Mouse (Mus musculus): ENCODE measurements around the gene Zbtb9.

Zbtb9 gene

GRCm38 (mm10) chr17:26947231-26948100 lies 25.5 kb upstream of the Zbtb9 start:
- DNase-seq (ENCODE audit: low read depth, low spot score), result no peak

DNA sequence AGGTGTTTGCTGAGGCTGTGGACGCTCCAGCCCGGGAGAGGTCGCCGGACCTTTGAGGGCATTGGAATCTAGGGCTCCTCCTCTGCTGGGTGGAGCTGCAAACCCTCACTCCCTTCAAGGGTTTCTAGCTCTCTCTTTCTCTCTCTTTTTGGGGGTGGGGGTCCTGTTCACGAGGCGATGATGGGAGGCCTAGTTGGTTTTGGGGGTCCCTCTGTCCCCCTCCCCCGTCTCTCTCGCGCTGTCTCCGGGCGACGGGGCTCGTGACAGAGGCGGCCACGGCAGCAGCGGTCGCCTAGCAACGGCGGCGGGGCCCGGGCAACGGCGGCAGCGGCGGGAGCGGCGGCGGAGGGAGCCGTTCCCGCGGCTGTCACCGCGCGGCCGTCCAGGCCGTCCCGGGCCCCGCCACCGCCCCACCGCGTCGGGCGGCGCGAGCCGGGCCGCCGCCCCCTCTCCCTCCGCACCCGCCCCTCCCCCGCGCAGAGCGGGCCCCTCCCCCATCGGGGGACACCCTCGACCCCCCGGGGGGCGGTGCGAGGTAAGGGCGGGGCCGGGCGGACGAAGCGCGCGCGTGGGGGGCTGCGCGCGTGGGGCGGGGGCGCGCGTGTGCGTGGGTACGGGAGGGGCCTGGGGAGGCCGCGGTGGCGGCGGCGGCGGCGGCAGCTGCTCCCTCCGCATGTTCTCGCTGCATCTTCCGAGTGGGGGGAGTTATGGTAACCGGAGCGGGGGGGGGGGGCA lies 24.5 kb upstream of the Zbtb9 start:
- DNase-seq (ENCODE audit: low read depth, low spot score), result no peak

DNA sequence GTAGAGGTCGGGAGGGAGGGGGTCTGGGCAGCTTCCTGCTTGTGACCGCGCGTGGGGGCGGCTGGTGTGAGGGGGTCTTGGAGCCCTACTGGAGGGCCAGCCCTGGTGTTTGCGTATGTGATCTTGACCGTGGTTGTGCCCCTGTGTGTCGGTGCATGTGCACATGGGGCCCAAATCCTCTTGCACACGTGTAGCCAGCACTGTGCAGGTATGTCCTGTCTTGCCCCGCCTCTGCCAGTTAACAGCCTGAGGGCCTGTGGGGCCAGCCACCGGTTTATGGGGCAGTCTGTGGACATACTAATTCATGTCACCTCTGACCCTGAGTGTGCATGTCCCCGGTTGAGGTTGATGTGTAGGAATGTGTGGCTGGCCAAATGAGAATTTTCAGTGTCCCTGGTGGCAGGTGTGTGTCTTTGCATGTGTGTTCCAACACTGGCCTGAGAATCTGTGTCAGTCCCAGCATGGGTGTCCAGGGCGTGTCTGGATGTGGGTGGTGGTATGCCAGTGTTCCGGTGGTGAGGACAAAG lies 23.9 kb upstream of the Zbtb9 start:
- DNase-seq (ENCODE audit: low read depth, low spot score), result no peak

- DNase-seq (ENCODE audit: low read depth, low spot score), result no peak
Observed at GRCm38 (mm10) chr17:26949866-26950265, 23.1 kb upstream of the Zbtb9 start.

DNA sequence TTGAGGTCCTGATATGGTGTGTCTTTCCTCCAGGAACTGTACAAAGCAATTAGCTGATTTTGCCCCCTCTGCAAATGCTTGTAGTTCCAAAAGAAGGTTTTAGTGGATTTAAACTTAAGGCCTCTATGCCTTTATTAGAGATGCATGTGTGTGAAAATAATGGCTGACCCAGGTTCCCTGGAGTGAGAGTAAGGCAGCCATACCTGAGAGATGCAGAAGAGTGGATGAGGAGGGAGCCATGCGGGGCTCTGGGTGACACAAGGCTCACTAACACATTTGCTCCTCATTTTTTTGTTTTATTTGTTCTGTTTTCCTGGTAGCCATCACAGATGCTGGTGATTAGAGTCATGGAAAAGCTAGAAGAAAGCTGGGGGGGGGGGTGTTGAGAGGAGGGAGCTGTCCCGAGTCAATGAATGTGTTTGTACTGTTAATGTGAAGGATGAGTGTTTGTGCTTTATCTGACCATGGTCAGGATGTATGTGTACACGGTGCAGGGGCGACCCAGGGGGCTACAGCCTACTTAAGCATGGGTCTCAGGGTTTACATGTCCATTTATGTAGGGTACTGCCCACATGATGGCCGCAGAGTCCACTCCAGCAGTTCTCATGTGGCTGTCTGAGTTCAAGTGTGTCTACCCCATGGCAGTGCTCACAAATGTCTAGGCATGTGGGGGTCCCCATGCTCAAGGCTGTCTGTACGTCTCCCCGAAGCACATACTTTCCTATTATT lies 22.2 kb upstream of the Zbtb9 start:
- DNase-seq (ENCODE audit: low read depth, low spot score), result no peak

- no peak for DNase-seq (ENCODE audit: low read depth, low spot score)
Observed at GRCm38 (mm10) chr17:26951406-26951805, 21.6 kb upstream of the Zbtb9 start.

DNA sequence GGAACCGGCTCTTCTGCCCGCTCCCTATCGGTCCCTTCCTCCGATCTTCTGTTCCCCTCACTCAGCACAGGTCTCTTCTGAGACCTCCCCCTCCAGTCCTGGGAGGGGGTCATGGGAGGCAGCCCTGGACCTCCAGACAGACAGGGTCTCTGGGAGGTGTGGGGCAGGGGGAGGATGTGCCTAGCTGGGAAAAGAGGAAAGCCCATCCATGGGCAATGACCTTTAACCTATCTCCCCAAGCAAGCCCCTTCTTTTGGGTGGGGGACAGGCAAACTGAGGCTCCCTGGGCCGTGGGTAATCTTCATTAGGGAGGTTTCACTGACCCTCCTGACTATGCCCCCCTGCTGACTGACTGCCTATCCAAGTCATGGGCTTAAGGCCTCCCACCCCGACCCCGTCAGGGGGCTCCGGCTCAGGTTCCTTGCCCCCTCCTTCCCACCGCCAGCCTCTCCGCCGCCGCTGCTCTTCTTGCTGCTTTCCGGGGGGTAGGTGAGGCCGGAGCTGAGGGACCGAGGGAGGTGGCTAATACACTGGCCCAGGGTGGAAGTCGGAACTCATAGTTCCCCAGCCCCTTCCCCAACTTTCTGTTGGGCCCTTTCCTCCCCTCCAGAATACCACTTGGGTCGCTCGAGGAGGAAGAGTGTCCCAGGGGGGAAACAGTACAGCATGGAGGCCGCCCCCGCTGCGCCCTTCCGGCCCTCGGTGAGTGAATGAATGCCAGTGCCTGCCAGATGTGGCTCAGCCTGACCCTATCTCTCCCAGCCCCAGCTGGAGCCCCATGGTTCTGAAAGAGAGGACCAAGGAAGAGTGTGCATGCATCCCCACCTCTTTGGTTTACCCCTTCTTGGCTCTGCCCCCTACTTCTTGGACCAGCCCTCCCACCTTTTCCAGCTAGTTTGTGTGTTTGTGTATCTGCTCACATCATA lies 20.8 kb upstream of the Zbtb9 start:
- DNase-seq (ENCODE audit: low read depth, low spot score), result no peak

DNA sequence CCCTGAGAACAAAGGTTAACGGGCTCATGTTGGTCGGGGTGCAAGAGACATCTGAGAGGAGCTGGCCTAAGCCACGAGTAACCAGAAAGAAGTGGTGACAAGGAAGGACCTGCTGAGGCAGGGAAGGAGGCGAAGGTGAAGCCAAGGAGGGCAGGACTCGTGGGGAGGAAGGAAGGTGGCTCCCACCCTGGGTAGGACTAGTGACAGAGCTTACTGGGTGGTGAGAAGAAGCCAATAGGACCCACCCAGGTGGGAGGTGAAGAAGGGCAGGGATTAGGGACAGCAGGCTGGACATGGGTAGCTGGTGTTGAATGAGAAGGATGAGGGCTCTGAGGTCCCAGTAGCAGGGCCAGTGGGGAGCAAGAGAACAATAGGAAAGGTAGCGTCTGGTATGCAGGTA lies 19.8 kb upstream of the Zbtb9 start:
- no peak for DNase-seq (ENCODE audit: low read depth, low spot score)

DNA sequence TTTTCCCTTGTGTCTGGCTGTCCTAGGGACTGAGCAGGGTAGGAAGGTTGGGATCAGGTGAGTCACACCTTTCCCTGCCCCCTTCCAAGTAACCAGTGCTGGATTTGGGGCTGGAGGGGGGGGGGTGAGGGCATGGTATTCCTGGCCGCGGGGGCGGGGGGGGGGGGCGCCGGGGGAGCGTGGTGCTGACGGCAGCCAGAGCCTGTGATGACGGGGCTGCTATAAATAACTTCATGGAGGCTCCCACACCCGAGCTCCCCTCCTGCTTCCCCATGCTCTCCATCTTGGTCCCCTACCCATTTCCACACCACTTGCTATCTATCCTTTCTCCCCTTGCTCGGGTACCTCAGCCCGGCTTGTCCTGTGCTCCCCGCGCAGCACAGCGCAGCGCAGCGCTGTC lies 19.2 kb upstream of the Zbtb9 start:
- DNase-seq (ENCODE audit: low read depth, low spot score), result no peak

- no peak for DNase-seq (ENCODE audit: low read depth, low spot score)
Observed at GRCm38 (mm10) chr17:26956309-26956708, 16.7 kb upstream of the Zbtb9 start.

DNA sequence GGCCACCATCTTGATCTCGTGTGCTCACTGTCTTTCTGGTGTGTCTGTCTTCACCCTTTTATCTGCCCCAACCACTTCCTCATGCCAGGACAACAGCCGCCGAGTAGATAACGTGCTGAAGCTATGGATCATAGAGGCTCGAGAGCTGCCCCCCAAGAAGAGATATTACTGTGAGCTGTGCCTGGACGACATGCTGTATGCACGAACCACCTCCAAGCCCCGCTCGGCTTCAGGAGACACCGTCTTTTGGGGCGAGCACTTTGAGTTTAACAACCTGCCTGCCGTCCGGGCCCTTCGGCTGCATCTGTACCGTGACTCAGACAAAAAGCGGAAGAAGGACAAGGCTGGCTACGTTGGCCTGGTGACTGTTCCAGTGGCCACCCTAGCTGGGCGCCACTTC lies 16.1 kb upstream of the Zbtb9 start:
- no peak for DNase-seq (ENCODE audit: low read depth, low spot score)

- no peak for DNase-seq (ENCODE audit: low read depth, low spot score)
Observed at GRCm38 (mm10) chr17:26957872-26958271, 15.1 kb upstream of the Zbtb9 start.

DNA sequence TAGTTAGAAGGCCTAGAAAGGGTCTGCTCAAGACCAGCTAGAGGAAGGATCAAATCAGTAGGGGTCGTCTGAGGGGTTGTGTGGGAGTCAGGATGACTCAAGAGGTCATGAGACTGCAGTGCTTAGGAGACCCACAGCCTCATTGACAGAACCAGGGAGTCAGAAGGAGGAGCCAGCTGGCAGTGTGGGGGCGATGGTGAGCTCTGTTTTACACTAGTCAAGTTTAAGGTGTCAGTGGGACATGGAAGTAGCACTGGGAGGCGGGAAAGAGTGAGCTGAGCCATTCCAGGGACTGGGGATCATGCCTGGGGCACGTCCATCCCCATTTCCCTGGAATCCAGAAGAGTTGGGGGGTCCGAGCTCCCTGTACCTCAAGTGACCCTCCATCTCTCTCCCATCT lies 14.1 kb upstream of the Zbtb9 start:
- no peak for DNase-seq (ENCODE audit: low read depth, low spot score)

- no peak for DNase-seq (ENCODE audit: low read depth, low spot score)
Observed at GRCm38 (mm10) chr17:26959815-26960214, 13.2 kb upstream of the Zbtb9 start.

GRCm38 (mm10) chr17:26961572-26962240 lies 11.3 kb upstream of the Zbtb9 start:
- no peak for DNase-seq (ENCODE audit: low read depth, low spot score)

DNA sequence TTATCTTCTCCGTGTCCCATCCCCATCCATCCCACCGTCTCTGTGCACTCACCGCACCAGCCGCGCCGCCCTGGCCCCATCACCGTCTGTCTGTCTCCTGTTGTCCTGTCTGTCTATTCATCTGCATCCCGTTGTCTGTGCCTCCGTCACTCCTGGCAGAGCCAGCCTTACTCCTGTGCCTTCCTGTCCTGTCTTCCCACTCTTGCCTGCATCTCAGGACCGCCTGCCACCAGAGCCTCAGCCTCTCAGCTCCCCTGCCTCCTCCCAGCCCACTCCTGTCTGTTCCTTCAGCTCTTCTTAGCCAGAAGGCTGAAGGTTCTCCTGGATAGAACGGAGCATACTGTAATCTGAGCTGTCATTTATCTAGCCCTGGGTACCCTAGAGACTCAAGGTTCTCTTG lies 6.0 kb upstream of the Zbtb9 start:
- DNase-seq (ENCODE audit: low read depth, low spot score), result no peak

DNA sequence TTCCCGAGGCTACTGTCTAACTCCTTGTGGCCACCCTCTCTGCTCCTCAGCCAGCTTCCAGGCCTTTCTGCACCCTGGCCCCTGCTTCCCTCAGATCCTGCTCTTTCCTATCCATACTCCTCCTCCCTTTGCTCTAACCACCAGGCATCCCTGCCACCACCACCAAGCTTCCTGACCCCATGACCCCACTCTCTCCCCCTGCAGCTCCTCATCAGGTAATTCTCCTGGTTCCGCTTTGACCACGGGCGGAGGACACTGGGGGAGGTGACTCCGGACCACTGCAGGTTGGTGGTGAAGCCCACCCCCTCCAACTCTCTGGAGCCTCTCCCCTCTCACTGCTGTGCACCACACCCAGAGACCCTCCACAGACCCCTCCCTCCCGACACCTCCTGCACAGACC lies 5.5 kb upstream of the Zbtb9 start:
- no peak for DNase-seq (ENCODE audit: low read depth, low spot score)

GRCm38 (mm10) chr17:26968200-26968611 lies 4.8 kb upstream of the Zbtb9 start:
- DNase-seq (ENCODE audit: low read depth, low spot score), result no peak

DNA sequence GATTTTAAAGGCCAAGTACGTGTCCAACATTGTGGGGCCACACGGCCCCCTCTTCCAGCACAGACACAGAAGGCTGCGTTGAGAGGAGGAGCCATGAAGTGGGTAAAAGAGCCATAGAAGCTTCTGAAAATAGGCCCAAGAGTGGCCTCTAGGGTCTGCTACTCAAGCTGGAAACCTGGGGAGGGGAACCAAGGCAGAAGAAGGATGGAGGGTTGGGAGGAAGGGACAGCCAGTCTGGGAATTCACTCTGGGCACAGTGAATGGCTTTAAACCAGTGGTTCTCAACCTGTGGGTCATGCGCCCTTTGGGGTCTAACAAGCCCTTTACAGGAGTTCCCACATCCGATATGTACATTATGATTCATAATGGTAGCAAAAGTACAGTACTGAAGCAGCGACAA lies 3.7 kb upstream of the Zbtb9 start:
- DNase-seq (ENCODE audit: low read depth, low spot score), result no peak

GRCm38 (mm10) chr17:26970221-26970620 lies 2.7 kb upstream of the Zbtb9 start:
- DNase-seq (ENCODE audit: low read depth, low spot score), result no peak
